Comparison of ENCODE assay signal across 7 mouse cellular contexts in the genomic region with DNA sequence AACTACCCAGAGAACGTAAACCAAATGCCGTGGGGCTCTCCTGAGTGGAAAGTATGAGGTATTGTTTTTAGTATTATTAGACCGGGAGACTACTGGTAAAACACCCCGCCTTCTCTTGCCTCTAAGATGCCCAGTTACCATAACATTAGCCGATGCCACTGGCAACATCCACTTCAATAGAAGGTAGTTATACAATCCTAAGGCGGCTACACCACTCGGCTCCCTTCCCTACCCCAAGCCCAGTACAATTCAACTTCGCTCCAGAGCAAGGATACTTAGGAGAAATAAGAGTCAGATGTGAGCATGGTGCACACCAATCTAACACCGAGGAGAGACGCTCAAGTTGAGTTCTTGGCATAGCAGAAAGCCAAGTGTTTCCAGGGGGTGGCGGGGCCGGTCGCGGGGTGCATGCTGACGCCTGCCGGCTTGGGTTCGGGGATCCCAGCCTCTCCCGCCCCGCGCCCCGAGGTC. TPM values are rescaled to one million over a fixed set of nuclear protein-coding genes. Genes with fewer than 3 reads are reported as not detected.
A peak's percentile ranks its signal among the peaks of the same experiment; 100 is the strongest.
DNase-seq lines count a peak whose midpoint lies in the region; ATAC-seq lines count a peak whose summit lies in the region.

No protein-coding gene starts in this region.

- peak; percentile 42 to 48 for DNase-seq in right cerebral cortex, postnatal 10 days (ENCODE audit: low spot score in 2 of 2)
- no peak for DNase-seq in right cerebral cortex, postnatal 25 days
- DNase-seq in hindbrain, embryonic 10.5 days (ENCODE audit: low spot score), result peak; percentile 63
- DNase-seq in urinary bladder, postnatal 25 days (ENCODE audit: low spot score), result no peak

- H3K27me3 ChIP-seq in hindbrain, embryonic 10.5 days (ENCODE audit: insufficient read depth, poor library complexity, severe bottlenecking), result peaks cover 57% of the 10 kb centered on the region
- H3K27me3 ChIP-seq in lung, embryonic 16.5 days (ENCODE audit: control insufficient read depth, insufficient read depth, low read depth, low read length), result no peaks in the 10 kb centered on the region; the same call in 1 of the 2 replicates

- no peaks in the 10 kb centered on the region for H3K4me1 ChIP-seq in brown adipose tissue, adult 24 weeks (ENCODE audit: control insufficient read depth, insufficient read depth, insufficient read length, low read length)
- peaks cover 34% of the 10 kb centered on the region for H3K4me1 ChIP-seq in hindbrain, embryonic 10.5 days (replicated peaks)
- H3K4me1 ChIP-seq in lung, embryonic 16.5 days (replicated peaks; ENCODE audit: control insufficient read depth, insufficient read depth, low read length), result peaks cover 17% of the 10 kb centered on the region

- H3K27ac ChIP-seq in brown adipose tissue, adult 24 weeks (replicated peaks; ENCODE audit: low read depth, low read length), result no peak overlapping the region
- peak overlapping the region; percentile 86 for H3K27ac ChIP-seq in hindbrain, embryonic 10.5 days
- H3K27ac ChIP-seq in lung, embryonic 16.5 days (ENCODE audit: low read length), result peak overlapping the region; percentile 86

- peak overlapping the region; percentile 93 for H3K4me2 ChIP-seq in lung, embryonic 16.5 days (ENCODE audit: low read depth, low read length)

- no peaks in the 10 kb centered on the region for H3K36me3 ChIP-seq in hindbrain, embryonic 10.5 days
- H3K36me3 ChIP-seq in lung, embryonic 16.5 days (ENCODE audit: control insufficient read depth, insufficient read depth, low read length), result no peaks in the 10 kb centered on the region

- WGBS in hindbrain, embryonic 10.5 days, result 3% methylated on average over 21 of the region's 21 CpGs
- 3% methylated on average over 21 of the region's 21 CpGs for WGBS in lung, embryonic 16.5 days

- peak overlapping the region; percentile 78 for H3K9ac ChIP-seq in lung, embryonic 16.5 days (ENCODE audit: low read length)

- peak overlapping the region; percentile 88 for H3K4me3 ChIP-seq in brown adipose tissue, adult 24 weeks (ENCODE audit: insufficient read depth, low read depth, low read length)
- peak overlapping the region; percentile 72 for H3K4me3 ChIP-seq in hindbrain, embryonic 10.5 days
- H3K4me3 ChIP-seq in lung, embryonic 16.5 days (ENCODE audit: low read length), result peak overlapping the region; percentile 73

- no peaks in the 10 kb centered on the region for H3K9me3 ChIP-seq in hindbrain, embryonic 10.5 days
- no peaks in the 10 kb centered on the region for H3K9me3 ChIP-seq in lung, embryonic 16.5 days (ENCODE audit: control insufficient read depth, low read length)

- ATAC-seq in lung, embryonic 16.5 days (ENCODE audit: low read depth), result peak; percentile 62
- no peak for ATAC-seq in monocyte, adult 5-6 weeks (replicated peaks; ENCODE audit: insufficient number of reproducible peaks, low FRiP score, low TSS enrichment, poor library complexity, severe bottlenecking)

RNA-seq across cellular contexts. Expression of a gene that starts 1.3 kb away (rescaled TPM):
- 6.8 and 8.1 TPM in 2 replicates for polyA plus RNA-seq in brown adipose tissue, adult 24 weeks (2012; ENCODE audit: insufficient read depth, insufficient read length, missing spikeins)
- polyA plus RNA-seq in hindbrain, embryonic 10.5 days (2016; fragmentation: Nextera tagmentation; extraction: Ambion mirVana), result 11.0 and 13.3 TPM in 2 replicates
- polyA plus RNA-seq in lung, embryonic 16.5 days (2015; fragmentation: Nextera tagmentation; extraction: Ambion mirVana), result 26.1 and 29.8 TPM in 2 replicates
- 0.76 to 1.6 TPM in 2 of 3 replicates, not detected in the other for total RNA-seq in monocyte, adult 5-6 weeks (2017)

Comparison
In these comparisons a context has a peak if more than half of its experiments do, and no peak if none do; other contexts are left out.
1. DNase-seq: peak in right cerebral cortex, postnatal 10 days (2 of 2) and hindbrain, embryonic 10.5 days (single experiment); none in right cerebral cortex, postnatal 25 days (single experiment) and urinary bladder, postnatal 25 days (single experiment).
2. Peak in every context shown above with its lines, with median percentiles within 50 percentile points of each other: H3K4me3 ChIP-seq.